Mouse (Mus musculus) cerebellum, adult 9-11 months (tissue): ENCODE data around the gene Serpina3i.

Source experiments
- DNase-seq: peaks from one replicate; pipeline ENCODE4 v3.0.0; 2022

Gene Serpina3i

GRCm38 (mm10) chr12:104305991-104306390, 43.1 kb downstream of the Serpina3i start:
- DNase-seq, result no peak

GRCm38 (mm10) chr12:104314253-104314652, 51.3 kb downstream of the Serpina3i start, which contains the start of gene Serpina3j:
TSS of gene Serpina3j (plus strand) at chr12:104314553.
- no peak for DNase-seq
